7 mouse cellular contexts compared by ENCODE assay signal in the genomic region with DNA sequence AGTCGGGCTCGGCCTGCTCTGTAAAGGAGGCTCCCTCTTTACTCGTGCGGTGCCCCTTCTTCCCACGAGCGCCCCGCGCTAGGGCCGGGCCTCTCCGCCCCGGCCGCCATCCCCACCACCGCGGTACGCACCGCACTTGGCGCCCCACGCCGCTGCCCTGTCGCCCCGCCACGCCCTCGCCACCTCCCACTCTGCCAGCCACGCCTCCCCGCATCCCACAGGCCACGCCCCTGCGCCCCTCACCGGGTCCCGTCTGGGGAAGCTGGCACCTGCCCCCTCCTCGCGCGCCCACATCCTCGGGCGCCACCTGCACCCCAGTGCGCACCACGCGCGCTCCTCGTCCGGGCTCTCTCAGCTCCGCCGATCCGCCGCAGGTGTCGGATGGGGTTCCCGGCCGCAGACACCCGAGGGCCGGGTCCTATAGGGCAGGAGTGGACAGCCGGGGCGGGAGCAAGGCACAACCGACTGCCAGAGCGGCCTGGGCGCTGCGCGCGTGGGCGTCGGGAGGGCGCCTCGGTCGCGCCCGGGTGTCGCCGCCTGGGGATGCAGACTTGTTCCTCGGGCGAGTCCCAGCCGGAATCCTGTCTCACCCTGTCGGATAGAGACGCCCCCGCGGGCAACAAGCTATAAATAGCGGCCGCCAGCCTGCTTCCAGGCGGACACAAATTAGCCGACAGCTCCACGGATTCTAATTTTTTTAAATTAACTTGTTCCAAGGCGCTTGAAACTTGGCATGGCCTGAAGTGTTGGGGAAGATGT. TPM values are rescaled to one million over a fixed set of nuclear protein-coding genes. Genes with fewer than 3 reads are reported as not detected.
A peak's percentile ranks its signal among the peaks of the same experiment; 100 is the strongest.
DNase-seq lines count a peak whose midpoint lies in the region; ATAC-seq lines count a peak whose summit lies in the region.

A gene (minus strand): TSS at position 538 of the 759 bp plus-strand sequence.

- H3K27me3 ChIP-seq in forebrain, embryonic 10.5 days (ENCODE audit: poor library complexity, severe bottlenecking): peaks cover 55% of the 10 kb centered on the region
- peaks cover 44% of the 10 kb centered on the region for H3K27me3 ChIP-seq in limb, embryonic 13.5 days
- peaks cover 46% of the 10 kb centered on the region for H3K27me3 ChIP-seq in neural tube, embryonic 15.5 days (replicated peaks)

- peak; percentile 8 to 34 for DNase-seq in spleen, postnatal 10 days (ENCODE audit: low spot score in 2 of 2)
- DNase-seq in spleen, adult 12 weeks (ENCODE audit: low spot score): no peak
- DNase-seq in forebrain, embryonic 10.5 days (ENCODE audit: extremely low spot score, low spot score): peak; percentile 51
- DNase-seq in heart, postnatal 36 days: peak; percentile 25 to 50

- H3K4me1 ChIP-seq in forebrain, embryonic 10.5 days: peaks cover 11% of the 10 kb centered on the region
- peaks cover 23% of the 10 kb centered on the region for H3K4me1 ChIP-seq in limb, embryonic 13.5 days
- H3K4me1 ChIP-seq in neural tube, embryonic 15.5 days: peaks cover 14% of the 10 kb centered on the region

- intact Hi-C loops in heart, postnatal 36 days (cut with DNase I): no loop called here

- H3K4me3 ChIP-seq in forebrain, embryonic 10.5 days: peak within 1 kb of the TSS; percentile 69
- H3K4me3 ChIP-seq in limb, embryonic 13.5 days: peak within 1 kb of the TSS; percentile 60
- H3K4me3 ChIP-seq in neural tube, embryonic 15.5 days (replicated peaks): peak within 1 kb of the TSS; percentile 50

- peak within 1 kb of the TSS; percentile 15; the same call in 1 of the 2 replicates for H3K27ac ChIP-seq in forebrain, embryonic 10.5 days
- no peak within 1 kb of the TSS for H3K27ac ChIP-seq in limb, embryonic 13.5 days
- no peak within 1 kb of the TSS for H3K27ac ChIP-seq in neural tube, embryonic 15.5 days (replicated peaks)

- H3K9me3 ChIP-seq in forebrain, embryonic 10.5 days: no peaks in the 10 kb centered on the region
- H3K9me3 ChIP-seq in limb, embryonic 13.5 days: no peaks in the 10 kb centered on the region
- H3K9me3 ChIP-seq in neural tube, embryonic 15.5 days (replicated peaks): no peaks in the 10 kb centered on the region

- peak within 1 kb of the TSS; percentile 95 for H3K4me2 ChIP-seq in limb, embryonic 13.5 days (replicated peaks)
- peak within 1 kb of the TSS; percentile 97 for H3K4me2 ChIP-seq in neural tube, embryonic 15.5 days

- ATAC-seq in limb, embryonic 13.5 days (ENCODE audit: low FRiP score, low read depth): peak; percentile 67
- peak; percentile 47; the same call in 1 of the 2 replicates for ATAC-seq in neural tube, embryonic 15.5 days (ENCODE audit: low FRiP score)
- no peak for ATAC-seq in megakaryocyte-erythroid progenitor cell, adult 5-6 weeks (replicated peaks; ENCODE audit: low FRiP score, low TSS enrichment, poor library complexity, severe bottlenecking)

- peak within 1 kb of the TSS; percentile 64 for H3K9ac ChIP-seq in limb, embryonic 13.5 days
- H3K9ac ChIP-seq in neural tube, embryonic 15.5 days (replicated peaks): no peak within 1 kb of the TSS; the same call in 1 of the 2 replicates

- no peaks in the 10 kb centered on the region for H3K36me3 ChIP-seq in forebrain, embryonic 10.5 days (replicated peaks)
- no peaks in the 10 kb centered on the region for H3K36me3 ChIP-seq in limb, embryonic 13.5 days
- no peaks in the 10 kb centered on the region for H3K36me3 ChIP-seq in neural tube, embryonic 15.5 days

- WGBS in forebrain, embryonic 10.5 days: under 1% methylated on average over 78 of the region's 79 CpGs
- under 1% methylated on average over 76 of the region's 79 CpGs for WGBS in limb, embryonic 13.5 days
- under 1% methylated on average over 75 of the region's 79 CpGs for whole genome bisulfite sequencing in neural tube, embryonic 15.5 days

RNA-seq across cellular contexts. Expression of the gene that starts here (rescaled TPM):
- polyA plus RNA-seq in forebrain, embryonic 10.5 days (2016; fragmentation: Nextera tagmentation; extraction: Ambion mirVana): 0.06 TPM in 1 of 2 replicates, not detected in the other
- total RNA-seq in heart, postnatal 36 days (2021): 10 to 100 TPM; 14.8 to 18.4 TPM
- 5.7 and 6.4 TPM in 2 replicates for polyA plus RNA-seq in limb, embryonic 13.5 days (2015; fragmentation: Nextera tagmentation; extraction: Ambion mirVana)
- polyA plus RNA-seq in neural tube, embryonic 15.5 days (2015; fragmentation: Nextera tagmentation; extraction: Ambion mirVana): 1.3 and 2.2 TPM in 2 replicates
- not detected in 2 replicates for total RNA-seq in megakaryocyte-erythroid progenitor cell, adult 5-6 weeks (2014; fragmentation: Nextera tagmentation)
- total RNA-seq in megakaryocyte-erythroid progenitor cell, adult 5-6 weeks (2017): not detected in 2 replicates

Comparison
In these comparisons a context has a peak if more than half of its experiments do, and no peak if none do; other contexts are left out.
1. RNA of the gene that starts here (total RNA-seq): 14.8 to 18.4 TPM in heart, postnatal 36 days; not detected in megakaryocyte-erythroid progenitor cell, adult 5-6 weeks; every median in the first group is over 10 times any median in the second.
2. Peak in DNase-seq, H3K4me3 ChIP-seq and H3K27ac ChIP-seq in forebrain, embryonic 10.5 days; RNA of the gene not detected or under 1 TPM.
3. Peak in every context shown above with its lines, with median percentiles within 50 percentile points of each other: H3K4me3 ChIP-seq.